Mouse (Mus musculus): ENCODE data around the gene Olfr49. TPM values are rescaled to one million over a fixed set of nuclear protein-coding genes. Genes with fewer than 3 reads are reported as not detected.
A peak's percentile ranks its signal among the peaks of the same experiment; 100 is the strongest.
"Not testable (repeated sequence)": the region's sequence is repeated elsewhere in the genome, so short reads cannot be mapped to it uniquely, and the experiment has no call there.

The Olfr49 gene
- polyA plus RNA-seq, 1 experiment from 2014 or later = not detected

GRCm38 (mm10) chr14:54236881-54237280 lies 47.9 kb downstream of the Olfr49 start:
- H3K4me2 ChIP-seq = no peak overlapping the region
- no peak for ATAC-seq (ENCODE audit: insufficient read depth, low FRiP score, low read depth)

GRCm38 (mm10) chr14:54235825-54236540 lies 48.8 kb downstream of the Olfr49 start:
- H3K27ac ChIP-seq = no peak overlapping the region
- peaks cover 14% of the 10 kb centered on the region for H3K36me3 ChIP-seq

More at GRCm38 (mm10) chr14:54236881-54237280, 47.9 kb downstream of the Olfr49 start:
- 86% methylated on average over 5 of the region's 5 CpGs for WGBS
- no peaks in the 10 kb centered on the region for H3K27me3 ChIP-seq (replicated peaks)
- H3K4me1 ChIP-seq = peaks cover 13% of the 10 kb centered on the region
- no peak overlapping the region for H3K9ac ChIP-seq
- H3K9me3 ChIP-seq = no peaks in the 10 kb centered on the region
- no peak overlapping the region for H3K4me3 ChIP-seq (replicated peaks)
- peaks cover 23% of the 10 kb centered on the region for H3K36me3 ChIP-seq
- no peak overlapping the region for H3K27ac ChIP-seq

DNA sequence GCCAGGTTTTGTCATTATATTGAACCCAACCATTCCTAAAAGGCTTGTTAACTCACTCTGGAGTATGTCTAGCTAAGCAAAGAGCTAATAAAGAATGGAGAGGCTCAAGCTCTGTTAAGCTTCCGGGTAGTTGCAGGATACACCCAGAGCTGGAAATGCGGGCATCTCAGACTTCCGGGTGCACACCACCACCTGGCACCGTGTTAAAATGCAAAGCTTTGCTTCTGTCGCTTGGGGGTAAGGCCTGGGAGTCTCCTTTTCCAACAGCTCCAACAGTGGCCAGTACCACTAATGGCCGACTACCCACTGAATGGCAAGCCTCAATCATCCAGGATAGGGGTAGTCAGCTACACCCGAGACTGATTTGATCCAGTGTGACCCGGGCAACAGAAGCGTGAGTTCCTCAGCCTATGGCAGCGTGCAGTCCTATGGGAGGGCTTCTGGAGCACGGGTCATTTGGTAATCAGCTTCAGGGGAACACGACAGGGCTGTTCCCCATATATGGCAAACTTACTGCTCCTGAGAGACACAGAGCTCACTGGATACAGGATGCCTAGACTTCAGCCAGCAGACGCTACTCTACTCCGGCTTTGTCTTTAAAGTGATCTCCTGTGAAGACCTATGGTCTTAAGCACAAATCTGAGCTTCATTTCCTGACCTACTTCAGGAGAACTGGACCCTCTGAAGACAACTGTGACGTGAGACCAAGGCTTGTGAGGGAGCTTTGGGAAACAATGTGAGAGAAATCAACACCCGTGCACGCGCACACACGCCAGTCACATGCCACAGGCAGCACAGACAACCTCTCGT lies 50.3 kb downstream of the Olfr49 start:
- no peaks in the 10 kb centered on the region for H3K27me3 ChIP-seq (replicated peaks)
- peaks cover 8% of the 10 kb centered on the region; the same call in 1 of the 2 replicates for H3K36me3 ChIP-seq
- peak overlapping the region; percentile 76 for H3K27ac ChIP-seq
- WGBS = 77% methylated on average over 20 of the region's 20 CpGs
- H3K4me3 ChIP-seq (replicated peaks) = no peak overlapping the region
- H3K4me2 ChIP-seq = no peak overlapping the region
- ATAC-seq (ENCODE audit: insufficient read depth, low FRiP score, low read depth) = no peak
- H3K9me3 ChIP-seq = no peaks in the 10 kb centered on the region
- no peak overlapping the region for H3K9ac ChIP-seq
- H3K4me1 ChIP-seq = peaks cover 13% of the 10 kb centered on the region

More at GRCm38 (mm10) chr14:54235825-54236540, 48.8 kb downstream of the Olfr49 start:
- no peaks in the 10 kb centered on the region for H3K9me3 ChIP-seq
- no peak overlapping the region for H3K4me2 ChIP-seq
- H3K4me3 ChIP-seq (replicated peaks) = no peak overlapping the region
- WGBS = 82% methylated on average over 5 of the region's 5 CpGs
- no peaks in the 10 kb centered on the region for H3K27me3 ChIP-seq (replicated peaks)
- peaks cover 13% of the 10 kb centered on the region for H3K4me1 ChIP-seq
- H3K9ac ChIP-seq = no peak overlapping the region
- no peak for ATAC-seq (ENCODE audit: insufficient read depth, low FRiP score, low read depth)

DNA sequence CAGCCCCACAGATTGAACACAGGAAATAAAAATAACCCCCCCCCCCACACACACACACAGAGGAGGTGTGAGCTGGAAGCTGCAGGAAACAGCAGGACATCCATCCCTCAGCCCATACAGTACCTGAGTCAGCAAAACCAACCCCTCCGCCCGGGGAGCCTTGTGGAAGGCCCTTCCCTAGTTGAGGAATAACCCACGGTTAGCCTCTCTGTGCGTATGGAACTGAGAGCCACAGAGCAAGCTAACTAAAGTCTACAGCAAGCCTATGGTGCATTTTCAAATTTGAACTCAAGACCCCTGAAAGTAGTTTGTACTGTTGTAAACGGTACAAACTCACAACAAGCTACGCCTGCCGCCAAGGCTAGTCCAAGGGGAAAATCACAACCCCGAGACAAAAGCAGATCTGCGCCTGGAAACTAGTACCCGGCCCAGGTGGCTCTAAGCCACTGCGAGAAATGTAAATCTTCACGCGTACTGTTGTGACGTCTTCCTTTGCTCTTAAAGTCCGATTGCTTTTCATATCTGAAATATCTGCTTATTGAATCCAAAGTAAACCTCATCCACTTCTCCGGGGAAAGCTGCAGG lies 51.1 kb downstream of the Olfr49 start:
- Histone ChIP-seq H3K36me3 (peaks cover 8% of the 10 kb centered on the region; the same call in 1 of the 2 replicates), H3K4me3 (replicated peaks) (no peak overlapping the region), H3K9me3 (no peaks in the 10 kb centered on the region), H3K27ac (peak overlapping the region; percentile 76), H3K27me3 (replicated peaks) (no peaks in the 10 kb centered on the region), H3K4me1 (peaks cover 14% of the 10 kb centered on the region), H3K9ac (no peak overlapping the region), H3K4me2 (peak overlapping the region; percentile 21; the same call in 1 of the 2 replicates)
- 58% methylated on average over 16 of the region's 16 CpGs for WGBS
- ATAC-seq (ENCODE audit: insufficient read depth, low FRiP score, low read depth) = no peak; the same call in 1 of the 2 replicates

DNA sequence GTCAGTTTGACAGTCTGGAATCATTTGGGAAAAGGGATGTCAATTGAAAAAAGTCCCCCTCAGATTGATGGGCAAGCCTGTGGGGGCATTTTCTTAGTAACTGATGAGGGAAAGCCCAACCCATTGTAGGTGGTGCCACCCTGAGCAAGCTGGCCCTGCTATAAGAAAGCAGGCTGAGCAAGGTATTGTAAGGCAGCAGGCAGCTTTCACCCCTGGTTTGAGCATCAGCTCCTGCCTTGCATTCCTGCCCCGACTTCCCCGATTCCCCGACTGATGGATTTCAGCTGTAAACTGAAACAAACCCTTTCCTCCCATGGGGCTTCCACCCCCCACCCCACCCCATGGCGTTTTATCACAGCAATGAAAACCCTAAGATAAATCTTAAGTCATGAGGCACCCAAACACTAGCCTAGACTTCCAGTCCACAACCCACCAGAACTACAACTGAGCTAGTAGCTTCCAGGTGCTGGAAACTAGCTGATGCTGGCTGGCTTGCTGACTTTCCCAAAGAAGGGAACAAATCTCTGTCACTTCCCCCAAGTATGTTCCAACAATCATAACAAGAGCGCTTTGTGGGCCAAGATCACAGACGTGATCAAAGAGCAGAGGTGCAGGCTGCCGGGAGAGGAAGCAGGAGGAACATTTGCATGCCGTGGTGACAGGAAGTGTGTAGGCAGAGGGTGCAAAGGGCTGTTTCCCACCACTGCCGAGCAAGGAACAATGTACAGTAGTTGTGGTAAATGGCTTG lies 51.8 kb downstream of the Olfr49 start:
- H3K4me2 ChIP-seq = peak overlapping the region; percentile 21
- peak overlapping the region; percentile 76 for H3K27ac ChIP-seq
- no peak overlapping the region for H3K4me3 ChIP-seq (replicated peaks)
- H3K9me3 ChIP-seq = no peaks in the 10 kb centered on the region
- peak; percentile 29; the same call in 1 of the 2 replicates for ATAC-seq (ENCODE audit: insufficient read depth, low FRiP score, low read depth)
- no peaks in the 10 kb centered on the region for H3K27me3 ChIP-seq (replicated peaks)
- H3K4me1 ChIP-seq = peaks cover 19% of the 10 kb centered on the region
- WGBS = 14% methylated on average over 9 of the region's 9 CpGs
- no peak overlapping the region for H3K9ac ChIP-seq
- peaks cover 8% of the 10 kb centered on the region; the same call in 1 of the 2 replicates for H3K36me3 ChIP-seq

DNA sequence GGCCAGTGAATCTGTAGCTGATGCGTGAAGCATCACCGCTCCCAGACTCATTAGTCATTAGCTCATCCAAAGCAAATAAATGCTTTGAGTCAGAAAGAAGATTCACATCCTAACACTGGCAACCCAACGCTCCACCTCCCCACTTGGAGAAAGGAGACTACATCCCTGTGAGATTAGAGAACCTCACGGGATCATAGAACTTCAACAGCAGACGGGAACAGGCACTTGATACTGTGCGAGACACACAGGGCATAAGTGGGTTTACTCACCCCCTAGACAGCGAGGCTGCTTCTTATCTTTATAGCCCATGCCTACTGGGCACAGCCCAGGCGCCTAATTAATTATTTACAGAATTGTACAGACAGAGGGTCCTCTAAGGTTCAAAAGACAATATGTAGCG lies 52.6 kb downstream of the Olfr49 start:
- Histone ChIP-seq H3K4me1 (peaks cover 25% of the 10 kb centered on the region), H3K4me2 (no peak overlapping the region)

GRCm38 (mm10) chr14:54231176-54231956 lies 53.4 kb downstream of the Olfr49 start:
- no peak overlapping the region for H3K4me3 ChIP-seq (replicated peaks)
- no peaks in the 10 kb centered on the region for H3K9me3 ChIP-seq
- no peak overlapping the region for H3K4me2 ChIP-seq
- peaks cover 8% of the 10 kb centered on the region; the same call in 1 of the 2 replicates for H3K36me3 ChIP-seq
- H3K27me3 ChIP-seq (replicated peaks) = no peaks in the 10 kb centered on the region
- WGBS = 68% methylated on average over 21 of the region's 21 CpGs
- no peak overlapping the region for H3K9ac ChIP-seq
- no peak for ATAC-seq (ENCODE audit: insufficient read depth, low FRiP score, low read depth)
- H3K4me1 ChIP-seq = peaks cover 28% of the 10 kb centered on the region
- no peak overlapping the region for H3K27ac ChIP-seq

More for the DNA sequence above, 52.6 kb downstream of the Olfr49 start:
- no peak overlapping the region for H3K9ac ChIP-seq
- H3K9me3 ChIP-seq = no peaks in the 10 kb centered on the region
- peaks cover 8% of the 10 kb centered on the region; the same call in 1 of the 2 replicates for H3K36me3 ChIP-seq
- ATAC-seq (ENCODE audit: insufficient read depth, low FRiP score, low read depth) = no peak
- H3K27me3 ChIP-seq (replicated peaks) = no peaks in the 10 kb centered on the region
- WGBS = 60% methylated on average over 9 of the region's 9 CpGs
- no peak overlapping the region for H3K4me3 ChIP-seq (replicated peaks)
- peak overlapping the region; percentile 28; the same call in 1 of the 2 replicates for H3K27ac ChIP-seq

- Histone ChIP-seq H3K9me3 (no peaks in the 10 kb centered on the region), H3K4me2 (no peak overlapping the region), H3K36me3 (peaks cover 7% of the 10 kb centered on the region; the same call in 1 of the 2 replicates), H3K4me3 (replicated peaks) (no peak overlapping the region), H3K9ac (no peak overlapping the region), H3K27me3 (replicated peaks) (no peaks in the 10 kb centered on the region), H3K4me1 (peaks cover 28% of the 10 kb centered on the region), H3K27ac (no peak overlapping the region)
- ATAC-seq (ENCODE audit: insufficient read depth, low FRiP score, low read depth) = no peak
- 69% methylated on average over 14 of the region's 14 CpGs for WGBS
These were observed 54.0 kb downstream of the Olfr49 start for GRCm38 (mm10) chr14:54230638-54231150.

DNA sequence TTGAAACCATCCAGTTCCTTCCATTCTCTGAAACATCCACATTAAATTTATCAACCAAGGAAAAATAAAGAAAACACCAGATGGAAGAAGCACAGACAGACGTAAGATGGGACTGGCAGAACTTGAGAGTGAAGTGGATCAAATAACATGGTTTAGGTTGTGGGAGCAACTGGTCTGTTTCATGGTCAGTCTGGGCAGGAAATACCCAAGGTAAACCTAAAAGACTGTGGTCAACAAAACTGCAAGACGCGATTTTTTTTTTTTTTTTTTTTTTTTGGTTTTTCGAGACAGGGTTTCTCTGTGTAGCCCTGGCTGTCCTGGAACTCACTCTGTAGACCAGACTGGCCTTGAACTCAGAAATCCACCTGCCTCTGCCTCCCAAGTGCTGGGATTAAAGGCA lies 54.9 kb downstream of the Olfr49 start:
- not testable (repeated sequence) for H3K36me3 ChIP-seq; H3K4me2 ChIP-seq; H3K9ac ChIP-seq; ATAC-seq (ENCODE audit: insufficient read depth, low FRiP score, low read depth); H3K9me3 ChIP-seq; H3K27ac ChIP-seq; H3K4me3 ChIP-seq (replicated peaks); H3K27me3 ChIP-seq (replicated peaks)
- H3K4me1 ChIP-seq = peaks cover 28% of the 10 kb centered on the region
- 84% methylated on average over 3 of the region's 4 CpGs for WGBS

DNA sequence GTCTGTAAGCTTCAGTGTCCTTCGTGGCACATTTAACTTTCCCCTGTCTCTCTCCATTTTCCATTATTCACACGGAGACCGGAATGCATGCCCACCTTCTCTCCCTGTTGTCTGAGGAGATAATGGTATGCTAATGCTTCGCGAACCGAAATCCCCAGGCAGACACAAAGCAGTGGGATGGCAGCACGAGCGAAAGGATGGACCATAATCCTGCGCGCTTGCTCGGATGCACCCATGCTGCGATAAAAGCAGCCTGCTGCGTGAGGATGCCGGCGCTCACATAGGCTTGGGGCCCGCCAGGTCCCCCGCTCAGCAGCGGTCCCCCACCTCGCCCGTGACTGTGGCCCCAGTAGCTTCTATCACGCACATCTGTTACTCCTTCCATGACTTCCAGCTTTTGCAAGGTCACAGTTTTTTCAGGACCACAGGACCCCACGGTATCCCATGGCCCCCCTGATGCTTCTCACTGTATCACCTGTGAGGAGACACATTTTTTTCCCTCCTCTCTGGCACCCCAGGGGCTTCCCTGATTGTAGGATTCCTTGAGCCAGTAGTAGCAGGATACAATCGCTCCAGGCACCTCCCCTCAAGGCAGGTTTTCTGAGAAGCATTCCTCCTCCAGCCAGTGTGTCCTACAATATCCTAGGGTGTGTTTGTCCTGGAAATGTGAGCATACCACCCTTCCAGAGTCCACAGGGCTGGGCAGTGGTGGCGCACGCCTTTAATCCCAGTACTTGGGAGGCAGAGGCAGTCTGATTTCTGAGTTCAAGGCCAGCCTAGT lies 55.6 kb downstream of the Olfr49 start:
- Histone ChIP-seq H3K4me3 (replicated peaks) (no peak overlapping the region), H3K9ac (no peak overlapping the region), H3K4me1 (peaks cover 34% of the 10 kb centered on the region), H3K27me3 (replicated peaks) (no peaks in the 10 kb centered on the region), H3K27ac (no peak overlapping the region), H3K36me3 (no peaks in the 10 kb centered on the region), H3K4me2 (0 out of 2 replicates have a peak overlapping the region, but pooled peaks have one; percentile 12), H3K9me3 (no peaks in the 10 kb centered on the region)
- 29% methylated on average over 25 of the region's 25 CpGs for WGBS
- ATAC-seq (ENCODE audit: insufficient read depth, low FRiP score, low read depth) = no peak

Data from stomach, embryonic 15.5 days (tissue).